Mouse (Mus musculus) forebrain, embryonic 14.5 days (tissue): ENCODE measurements at regions not wholly inside any gene's neighbourhood (a gene's known extent, or its start where the extent isn't known, plus 50 kb on each side); places are given as distances from the start of the nearest gene placed in this dataset. TPM values are rescaled to one million over a fixed set of nuclear protein-coding genes. Genes with fewer than 3 reads are reported as not detected.

ENCODE experiments used
- microRNA-seq: library from miRNA; unstranded; fragments of <30 nt; microRNA quantifications from one replicate; pipeline ENCODE4, GENCODE M21; 2016

Small RNA genes lying in the stretch of these regions (microRNA-seq; reads per million reads assigned to microRNA genes)
- not detected for gene Gm24933
